Mouse (Mus musculus): ENCODE measurements around the gene Slc39a11. TPM values are rescaled to one million over a fixed set of nuclear protein-coding genes. Genes with fewer than 3 reads are reported as not detected.

Slc39a11 gene
- polyA plus RNA-seq, 1 experiment from 2014 or later = 21.8 TPM

DNA sequence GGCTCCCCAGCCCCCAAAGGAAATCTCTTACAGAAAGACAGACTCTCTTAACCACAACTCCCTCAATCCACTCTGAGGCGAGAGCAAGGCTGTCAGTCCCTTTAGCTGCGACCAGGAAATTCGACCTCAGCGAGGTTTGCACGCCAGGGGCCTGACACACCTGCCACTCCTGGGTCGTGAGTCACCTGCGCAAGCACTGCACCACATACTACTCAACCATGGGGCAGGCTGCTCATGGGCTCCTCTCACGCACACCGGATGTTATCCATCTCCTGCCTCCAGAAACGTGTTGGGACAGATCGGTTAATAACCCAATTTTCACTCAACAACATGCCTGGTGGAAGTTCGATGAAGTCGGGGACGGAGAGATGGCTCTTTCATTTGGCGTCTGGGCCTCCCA is 451.3 kb downstream of the Slc39a11 start:
- ATAC-seq (ENCODE audit: insufficient read depth) = no peak
- 62% methylated on average over 15 of the region's 15 CpGs for WGBS
- no peaks in the 10 kb centered on the region for H3K9me3 ChIP-seq (ENCODE audit: low read depth, low read length)
- H3K4me2 ChIP-seq = peak overlapping the region; percentile 76
- H3K4me3 ChIP-seq (ENCODE audit: low read depth, low read length) = no peak overlapping the region
- H3K9ac ChIP-seq = no peak overlapping the region
- no peaks in the 10 kb centered on the region for H3K36me3 ChIP-seq (ENCODE audit: insufficient read depth)
- peaks cover 7% of the 10 kb centered on the region for H3K4me1 ChIP-seq (ENCODE audit: insufficient read depth)
- DNase-seq = peak; percentile 32
- TF ChIP-seq CTCF (IDR thresholded peaks at IDR 0.05; ENCODE audit: low read depth) = no peak
- no peaks in the 10 kb centered on the region for H3K27me3 ChIP-seq (ENCODE audit: insufficient read depth, low read length)
- no peak overlapping the region for H3K27ac ChIP-seq (ENCODE audit: low read depth)

DNA sequence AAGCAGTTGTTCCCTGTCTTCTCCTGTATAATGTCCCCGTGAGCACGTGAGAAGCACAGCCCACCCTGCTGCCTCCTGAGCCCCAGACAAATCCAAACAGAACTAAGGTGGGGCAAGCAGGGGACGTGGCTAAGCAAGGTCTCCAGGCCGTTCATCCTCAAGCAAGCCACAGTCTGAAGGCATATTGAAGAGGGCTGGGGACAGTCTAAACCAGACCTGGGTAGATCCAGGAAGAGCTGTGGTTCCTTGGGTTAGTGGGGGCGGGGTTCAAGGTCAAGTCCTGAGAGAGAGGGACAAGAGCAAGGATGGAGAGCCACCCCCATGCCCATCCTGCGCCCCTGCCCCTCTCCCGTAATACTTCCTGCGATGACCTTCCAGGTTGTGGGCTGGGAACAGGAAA is 452.3 kb downstream of the Slc39a11 start:
- Histone ChIP-seq H3K9me3 (ENCODE audit: low read depth, low read length) (no peaks in the 10 kb centered on the region), H3K27ac (ENCODE audit: low read depth) (no peak overlapping the region), H3K4me1 (ENCODE audit: insufficient read depth) (peaks cover 7% of the 10 kb centered on the region), H3K9ac (no peak overlapping the region), H3K4me2 (no peak overlapping the region), H3K36me3 (ENCODE audit: insufficient read depth) (no peaks in the 10 kb centered on the region), H3K27me3 (ENCODE audit: insufficient read depth, low read length) (no peaks in the 10 kb centered on the region), H3K4me3 (ENCODE audit: low read depth, low read length) (no peak overlapping the region)
- DNase-seq (no peak), ATAC-seq (ENCODE audit: insufficient read depth) (no peak)
- 67% methylated on average over 8 of the region's 8 CpGs for WGBS
- TF ChIP-seq CTCF (IDR thresholded peaks at IDR 0.05; ENCODE audit: low read depth) = no peak

DNA sequence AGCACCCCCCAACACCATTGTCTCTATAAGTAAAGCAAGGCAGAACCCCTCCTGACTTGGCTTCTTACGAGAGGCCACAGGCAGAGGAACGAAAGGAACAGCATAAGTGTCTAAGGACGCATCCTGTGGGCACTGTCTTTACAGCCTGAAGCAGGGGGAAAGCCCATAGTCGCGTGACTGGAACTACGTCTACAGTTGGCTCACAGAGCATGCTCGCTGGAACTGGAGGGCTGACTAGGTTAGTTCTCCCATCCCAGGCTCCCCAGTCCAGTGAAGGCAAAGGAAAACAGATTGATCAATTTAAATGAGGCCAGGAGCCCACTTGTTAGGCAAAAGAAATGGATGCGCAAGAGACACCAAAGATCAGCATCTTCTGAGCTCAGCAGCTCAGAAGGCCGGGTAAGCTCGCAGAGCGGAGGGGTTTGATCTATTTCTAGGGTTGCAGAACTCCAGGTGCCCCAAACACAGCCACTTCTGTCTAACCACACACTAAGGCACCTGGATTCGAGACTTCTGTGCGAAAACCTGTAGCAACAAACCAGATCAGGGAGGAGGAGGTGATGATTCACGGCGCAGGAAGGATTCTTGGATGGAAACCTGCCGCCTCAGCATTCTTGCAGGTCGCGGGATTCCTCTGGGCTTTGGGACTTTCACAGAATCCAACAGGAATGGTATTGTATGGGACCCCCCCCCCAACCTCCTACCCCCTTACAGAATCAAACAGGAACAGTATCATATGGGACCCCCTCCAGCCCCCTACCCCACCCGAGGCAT is 453.5 kb downstream of the Slc39a11 start:
- Histone ChIP-seq H3K4me2 (no peak overlapping the region), H3K9me3 (ENCODE audit: low read depth, low read length) (no peaks in the 10 kb centered on the region), H3K27ac (ENCODE audit: low read depth) (no peak overlapping the region), H3K9ac (no peak overlapping the region), H3K4me3 (ENCODE audit: low read depth, low read length) (no peak overlapping the region), H3K27me3 (ENCODE audit: insufficient read depth, low read length) (no peaks in the 10 kb centered on the region), H3K4me1 (ENCODE audit: insufficient read depth) (peaks cover 7% of the 10 kb centered on the region), H3K36me3 (ENCODE audit: insufficient read depth) (no peaks in the 10 kb centered on the region)
- no peak for TF ChIP-seq CTCF (IDR thresholded peaks at IDR 0.05; ENCODE audit: low read depth)
- ATAC-seq (ENCODE audit: insufficient read depth) (no peak), DNase-seq (no peak)
- 83% methylated on average over 19 of the region's 19 CpGs for WGBS

Other genes with a start within 250 kb of the Slc39a11 start
- 1.4 and 2.0 TPM in 2 replicates for gene Sstr2, start 30.7 kb downstream of the Slc39a11 start, polyA plus RNA-seq (2014; fragmentation: Nextera tagmentation; extraction: Ambion mirVana)
- gene Cog1, start 910 bp downstream of the Slc39a11 start, polyA plus RNA-seq (2014; fragmentation: Nextera tagmentation; extraction: Ambion mirVana) = 28.4 and 28.8 TPM in 2 replicates
- gene Fam104a, start 34.1 kb upstream of the Slc39a11 start, polyA plus RNA-seq (2014; fragmentation: Nextera tagmentation; extraction: Ambion mirVana) = 46.6 and 52.0 TPM in 2 replicates
- gene D11Wsu47e, start 34.3 kb upstream of the Slc39a11 start, polyA plus RNA-seq (2014; fragmentation: Nextera tagmentation; extraction: Ambion mirVana) = 20.9 and 22.9 TPM in 2 replicates
- 0.35 and 0.59 TPM in 2 replicates for gene Cpsf4l, start 59.9 kb upstream of the Slc39a11 start, polyA plus RNA-seq (2014; fragmentation: Nextera tagmentation; extraction: Ambion mirVana)
- gene Cdc42ep4, start 101.8 kb upstream of the Slc39a11 start, polyA plus RNA-seq (2014; fragmentation: Nextera tagmentation; extraction: Ambion mirVana) = 86.6 and 86.9 TPM in 2 replicates

Data from lung, embryonic 14.5 days (tissue).